Mouse (Mus musculus): Measurements from ENCODE around the gene Clmn. TPM values are rescaled to one million over a fixed set of nuclear protein-coding genes. Genes with fewer than 3 reads are reported as not detected.

The Clmn gene
- total RNA-seq, 2 experiments from 2014 or later: 14.4 to 18.3 TPM

GRCm38 (mm10) chr12:104812711-104813110, 52.2 kb downstream of the Clmn start:
- peak; percentile 38 for DNase-seq

GRCm38 (mm10) chr12:104810923-104811443, 53.9 kb downstream of the Clmn start:
- no peak for DNase-seq

GRCm38 (mm10) chr12:104808421-104809067, 56.3 kb downstream of the Clmn start:
- DNase-seq: peak; percentile 48

GRCm38 (mm10) chr12:104806680-104807375, 58.0 kb downstream of the Clmn start:
- no peak for DNase-seq

- peak; percentile 37 for DNase-seq
These were observed 63.2 kb downstream of the Clmn start for GRCm38 (mm10) chr12:104801494-104802260.

GRCm38 (mm10) chr12:104799365-104799764, 65.5 kb downstream of the Clmn start:
- no peak for DNase-seq

- no peak for DNase-seq
These were observed 67.0 kb downstream of the Clmn start for GRCm38 (mm10) chr12:104797905-104798304.

GRCm38 (mm10) chr12:104796635-104797378, 68.1 kb downstream of the Clmn start:
- no peak for DNase-seq

GRCm38 (mm10) chr12:104794957-104795356, 69.9 kb downstream of the Clmn start:
- no peak for DNase-seq

- no peak for DNase-seq
These were observed 71.4 kb downstream of the Clmn start for GRCm38 (mm10) chr12:104793486-104793885.

GRCm38 (mm10) chr12:104777603-104778002, 87.3 kb downstream of the Clmn start:
- no peak for DNase-seq

GRCm38 (mm10) chr12:104771941-104772340, 92.9 kb downstream of the Clmn start:
- DNase-seq: peak; percentile 51

- DNase-seq: no peak
These were observed 95.6 kb downstream of the Clmn start for GRCm38 (mm10) chr12:104769201-104769785.

GRCm38 (mm10) chr12:104767183-104767582, 97.7 kb downstream of the Clmn start:
- no peak for DNase-seq

- no peak for DNase-seq
These were observed 99.1 kb downstream of the Clmn start for GRCm38 (mm10) chr12:104765761-104766160.

- DNase-seq: peak; percentile 24
These were observed 99.8 kb downstream of the Clmn start for GRCm38 (mm10) chr12:104765116-104765515.

GRCm38 (mm10) chr12:104763918-104764317, 101.0 kb downstream of the Clmn start:
- DNase-seq: no peak

- no peak for DNase-seq
These were observed 103.5 kb downstream of the Clmn start for GRCm38 (mm10) chr12:104761411-104761810.

GRCm38 (mm10) chr12:104758066-104758465, 106.8 kb downstream of the Clmn start:
- DNase-seq: no peak

- peak; percentile 30 for DNase-seq
These were observed 111.2 kb downstream of the Clmn start for GRCm38 (mm10) chr12:104753686-104754085.

Data from adrenal gland, postnatal 10 days (tissue).